Mouse (Mus musculus): ENCODE measurements at regions not wholly inside any gene's neighbourhood (a gene's known extent, or its start where the extent isn't known, plus 50 kb on each side); places are given as distances from the start of the nearest gene placed in this dataset.

- Histone ChIP-seq H3K4me1 (ENCODE audit: insufficient read depth, low read depth, low read length) (no peaks in the 10 kb centered on the region), H3K4me2 (replicated peaks; ENCODE audit: low read depth, low read length) (no peak overlapping the region), H3K9ac (replicated peaks; ENCODE audit: low read depth) (no peak overlapping the region), H3K4me3 (ENCODE audit: low read depth, low read length) (no peak overlapping the region), H3K36me3 (ENCODE audit: insufficient read depth, low read length) (no peaks in the 10 kb centered on the region), H3K27ac (ENCODE audit: low read length) (no peak overlapping the region), H3K9me3 (ENCODE audit: low read length) (no peaks in the 10 kb centered on the region), H3K27me3 (replicated peaks; ENCODE audit: insufficient read depth, low read length) (no peaks in the 10 kb centered on the region)
- DNase-seq (ENCODE audit: low spot score) (no peak), ATAC-seq (no peak)
- WGBS = 89% methylated on average over 2 of the region's 2 CpGs
- no peak for TF ChIP-seq EP300 (IDR thresholded peaks at IDR 0.05)
- no peak for TF ChIP-seq CTCF (IDR thresholded peaks at IDR 0.05)
These were observed 76.9 kb upstream of the Tnc start for GRCm38 (mm10) chr4:64123675-64124074.

DNA sequence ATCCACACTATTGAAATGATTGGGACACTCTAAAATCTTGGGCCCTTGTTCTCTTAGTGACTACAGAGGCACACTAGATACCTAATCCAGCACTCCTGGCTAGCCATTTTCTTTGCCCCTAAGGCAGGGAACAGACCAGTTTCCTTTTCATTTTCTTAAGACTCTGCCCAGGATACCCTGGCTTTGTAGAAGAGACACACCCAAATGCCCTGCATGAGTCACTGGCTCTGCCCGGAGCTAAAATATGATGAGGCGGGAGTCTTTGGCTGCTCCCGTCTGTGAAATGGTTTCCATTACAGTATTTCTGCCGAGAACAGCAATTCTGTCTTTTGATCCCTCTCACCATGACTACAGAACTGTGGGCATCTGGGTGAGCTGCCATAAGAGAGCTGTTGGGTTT, 51.4 kb upstream of the Tnc start:
- H3K9me3 ChIP-seq (ENCODE audit: low read length) = no peaks in the 10 kb centered on the region
- H3K4me1 ChIP-seq (ENCODE audit: insufficient read depth, low read depth, low read length) = no peaks in the 10 kb centered on the region
- TF ChIP-seq CTCF (IDR thresholded peaks at IDR 0.05) (no peak), EP300 (IDR thresholded peaks at IDR 0.05) (no peak)
- no peaks in the 10 kb centered on the region for H3K36me3 ChIP-seq (ENCODE audit: insufficient read depth, low read length)
- WGBS = 86% methylated on average over 4 of the region's 4 CpGs
- no peak overlapping the region for H3K9ac ChIP-seq (replicated peaks; ENCODE audit: low read depth)
- no peak overlapping the region for H3K4me2 ChIP-seq (replicated peaks; ENCODE audit: low read depth, low read length)
- H3K27me3 ChIP-seq (replicated peaks; ENCODE audit: insufficient read depth, low read length) = no peaks in the 10 kb centered on the region
- ATAC-seq = no peak
- H3K4me3 ChIP-seq (ENCODE audit: low read depth, low read length) = no peak overlapping the region
- no peak overlapping the region for H3K27ac ChIP-seq (ENCODE audit: low read length)
- DNase-seq (ENCODE audit: low spot score) = no peak
